Mouse (Mus musculus): ENCODE results near the gene Arl6.

Arl6 gene

DNA sequence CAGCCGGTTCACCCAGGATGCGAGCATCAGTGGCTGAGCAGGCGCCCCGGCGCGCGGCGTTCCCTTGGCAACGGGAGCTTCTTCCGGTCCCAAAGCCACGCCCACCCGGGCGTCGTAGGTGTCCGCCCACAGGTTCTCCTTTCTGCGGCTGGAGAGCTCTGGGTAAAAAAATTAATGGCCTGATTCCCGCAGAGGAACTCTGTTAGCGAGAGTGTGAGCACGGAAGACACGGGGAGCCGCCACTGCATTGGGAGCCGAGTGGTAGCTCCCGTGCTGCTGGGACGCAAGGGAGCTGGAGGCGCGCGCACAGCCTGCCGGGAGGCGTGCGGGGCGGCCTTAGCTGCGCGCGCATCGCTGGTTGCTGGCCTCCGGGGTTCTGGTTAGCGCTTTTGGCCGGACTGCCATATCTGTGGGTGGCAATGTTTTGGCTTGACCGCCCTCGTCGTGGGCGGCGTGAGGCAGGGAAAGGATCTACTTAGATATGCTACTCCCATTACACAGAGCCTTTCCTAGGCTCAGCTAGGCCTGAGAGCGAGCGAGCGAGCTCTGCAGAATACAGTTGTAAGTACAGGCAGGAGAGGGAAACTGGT, at the start of gene Arl6:
TSS of gene Arl6 (minus strand) at position 290 of the 590 bp plus-strand sequence.
- ATAC-seq (ENCODE audit: low TSS enrichment), result peak; percentile 97

DNA sequence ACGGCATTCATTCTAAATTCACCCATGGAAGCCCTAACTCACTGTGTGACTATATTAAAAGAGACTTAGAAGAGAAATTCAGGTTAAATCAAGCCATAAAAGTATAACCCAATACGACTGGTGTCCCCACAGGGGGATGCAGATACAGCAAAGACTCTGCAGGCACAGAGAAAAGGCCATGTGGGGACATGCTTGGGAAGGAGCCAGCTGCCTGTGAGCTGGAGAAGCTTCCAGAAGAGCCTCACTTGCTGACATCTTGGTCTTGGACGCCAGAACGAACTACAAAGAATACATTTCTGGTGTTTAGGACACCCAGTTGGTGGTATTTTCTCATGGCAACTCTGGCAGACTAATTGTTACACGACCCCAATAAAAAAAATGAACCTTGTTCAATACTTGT, 45.9 kb upstream of the Arl6 start:
- 0 out of 2 replicates have a peak, but pooled peaks have one; percentile 4 for ATAC-seq (ENCODE audit: low TSS enrichment)

DNA sequence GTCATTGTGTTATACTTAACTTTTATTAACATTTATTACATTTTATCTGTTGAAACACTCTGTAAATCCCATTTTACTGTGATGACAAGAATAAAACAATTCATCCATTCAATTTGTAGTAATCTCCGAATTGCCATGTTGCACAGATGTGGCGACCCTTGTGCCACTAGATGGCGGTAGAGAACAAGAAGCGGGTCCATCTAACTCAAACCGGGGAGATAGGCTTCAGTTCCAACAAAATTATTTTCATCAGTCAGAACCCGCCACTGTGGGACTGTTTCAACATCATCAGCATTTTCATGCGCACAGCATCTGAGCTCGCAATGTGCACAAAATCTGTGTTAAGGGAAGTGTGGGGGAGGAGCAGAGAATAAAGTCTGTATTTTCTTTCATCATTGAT, 44.2 kb upstream of the Arl6 start:
- ATAC-seq (ENCODE audit: low TSS enrichment), result peak; percentile 73

DNA sequence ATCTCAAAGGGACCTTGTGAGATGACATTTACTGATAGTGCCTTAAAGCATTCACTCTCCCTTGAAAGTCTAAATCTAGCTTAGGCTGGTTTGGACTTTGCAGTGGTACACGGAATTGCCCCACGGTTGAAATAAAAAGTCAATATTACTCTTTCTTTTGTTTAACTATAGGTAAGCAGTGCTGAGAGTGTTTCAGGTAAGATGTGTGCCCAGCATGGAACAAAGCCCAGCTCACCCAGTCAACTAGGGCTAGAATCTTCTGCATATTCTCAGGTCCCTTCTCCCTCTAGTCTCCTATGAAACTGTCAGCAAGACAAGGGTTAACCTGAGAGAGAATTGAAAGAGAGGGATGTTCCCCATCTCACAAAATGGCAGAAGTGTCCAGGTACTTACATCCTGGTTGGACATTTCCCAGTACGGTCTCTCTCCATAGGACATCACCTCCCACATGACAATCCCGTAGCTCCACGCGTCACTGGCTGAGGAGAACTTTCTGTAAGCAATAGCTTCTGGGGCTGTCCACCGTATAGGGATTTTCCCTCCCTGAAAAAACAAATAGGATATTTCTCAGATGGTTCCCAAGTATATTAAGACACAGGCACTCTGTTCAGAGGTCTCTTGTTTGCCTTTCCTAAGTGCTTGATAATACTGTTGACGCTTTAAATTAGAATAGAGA, 43.2 kb upstream of the Arl6 start:
- ATAC-seq (ENCODE audit: low TSS enrichment), result no peak

DNA sequence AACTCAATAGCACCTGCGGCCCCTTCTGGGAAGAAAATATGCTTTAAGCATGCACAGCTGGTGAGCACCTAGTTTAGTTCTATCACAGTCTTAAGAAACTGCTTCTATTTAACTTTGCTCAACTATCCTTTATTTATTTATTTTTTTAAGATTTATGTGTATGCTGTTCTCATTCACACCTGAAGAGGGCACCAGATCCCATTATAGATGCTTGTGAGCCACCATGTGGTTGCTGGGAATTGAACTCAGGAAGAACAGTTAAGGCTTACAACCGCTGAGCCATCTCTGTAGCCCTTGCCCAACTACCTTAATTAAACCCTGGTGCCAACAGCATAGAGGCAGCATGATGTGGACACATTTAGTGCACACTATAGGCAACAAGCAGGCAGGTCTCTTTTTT, 27.7 kb upstream of the Arl6 start:
- ATAC-seq (ENCODE audit: low TSS enrichment), result no peak

DNA sequence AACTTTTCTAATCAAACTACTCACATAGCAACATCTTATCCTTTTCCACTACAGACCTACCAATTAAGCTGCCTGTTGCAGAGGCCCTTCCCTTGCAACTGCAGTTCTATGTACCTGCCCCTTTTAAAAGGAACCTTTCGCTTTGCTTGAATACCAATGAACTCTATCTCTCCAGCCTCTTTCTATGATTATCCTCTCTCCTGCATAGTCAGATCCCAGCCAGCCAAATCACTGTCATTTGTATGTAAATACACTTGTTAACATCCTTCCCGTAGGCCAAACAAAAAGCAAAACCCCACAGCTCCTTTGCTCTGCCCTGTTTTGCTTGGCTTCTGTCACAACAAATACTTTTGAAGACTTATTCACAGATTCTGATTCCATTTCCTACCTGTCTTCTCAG, 4.6 kb upstream of the Arl6 start:
- ATAC-seq (ENCODE audit: low TSS enrichment), result no peak

DNA sequence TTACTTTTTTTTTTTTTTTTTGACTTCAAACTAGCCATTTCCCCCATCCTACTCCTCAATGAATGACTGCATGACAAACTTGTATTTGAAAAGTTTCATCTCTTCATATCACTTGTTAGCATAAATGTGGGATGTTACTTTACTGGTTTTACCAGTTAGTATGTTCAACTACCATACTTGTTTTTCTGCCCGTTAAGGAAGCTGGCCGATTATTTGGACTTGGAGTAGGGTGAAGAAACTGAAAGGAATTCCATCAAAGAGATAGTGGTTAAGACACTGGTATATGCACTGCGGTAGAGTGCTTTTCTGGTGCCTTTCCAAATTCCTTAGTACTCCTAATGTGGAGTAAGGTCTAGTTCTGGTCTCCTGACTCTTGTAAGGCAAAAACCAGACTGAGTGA, 794 bp upstream of the Arl6 start:
- ATAC-seq (ENCODE audit: low TSS enrichment), result no peak

DNA sequence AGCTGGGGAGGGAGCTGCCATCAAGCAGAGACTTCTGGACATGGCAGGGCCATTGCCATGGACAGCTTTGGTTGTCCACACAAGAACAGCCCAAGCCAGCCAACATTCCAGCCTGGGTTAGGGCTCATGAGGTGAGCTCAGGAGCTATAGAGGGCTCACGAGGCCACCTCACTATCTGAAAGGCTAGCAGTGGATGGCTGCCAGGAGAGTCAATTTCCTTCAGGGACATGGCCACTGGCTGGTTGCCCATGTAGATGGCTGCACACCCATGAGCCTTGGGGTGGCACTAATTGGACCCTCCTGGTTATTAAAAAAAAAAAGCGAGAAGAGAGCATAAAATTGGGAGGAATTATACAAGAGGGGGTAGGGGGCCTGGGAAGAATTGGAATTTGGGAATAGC, 4.6 kb downstream of the Arl6 start:
- no peak for ATAC-seq (ENCODE audit: low TSS enrichment)

DNA sequence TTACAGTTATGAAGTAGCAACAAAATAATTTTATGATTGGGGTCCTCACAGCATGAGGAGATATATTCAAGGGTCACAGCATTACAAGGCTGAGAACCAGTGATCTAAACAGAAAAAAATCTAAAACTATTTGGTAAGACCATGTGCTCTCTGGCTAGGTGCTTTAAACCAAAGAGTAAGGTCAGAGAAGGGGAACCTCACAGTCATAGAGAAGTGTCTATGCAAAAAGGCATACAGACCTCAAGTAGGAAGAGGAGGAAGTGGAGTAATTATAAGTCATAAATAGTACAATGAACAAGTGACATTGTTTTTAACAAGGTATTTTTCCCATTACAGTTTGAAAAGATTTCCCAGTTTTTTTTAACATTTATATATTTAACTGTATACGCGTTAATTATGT, 17.6 kb downstream of the Arl6 start:
- ATAC-seq (ENCODE audit: low TSS enrichment), result no peak

DNA sequence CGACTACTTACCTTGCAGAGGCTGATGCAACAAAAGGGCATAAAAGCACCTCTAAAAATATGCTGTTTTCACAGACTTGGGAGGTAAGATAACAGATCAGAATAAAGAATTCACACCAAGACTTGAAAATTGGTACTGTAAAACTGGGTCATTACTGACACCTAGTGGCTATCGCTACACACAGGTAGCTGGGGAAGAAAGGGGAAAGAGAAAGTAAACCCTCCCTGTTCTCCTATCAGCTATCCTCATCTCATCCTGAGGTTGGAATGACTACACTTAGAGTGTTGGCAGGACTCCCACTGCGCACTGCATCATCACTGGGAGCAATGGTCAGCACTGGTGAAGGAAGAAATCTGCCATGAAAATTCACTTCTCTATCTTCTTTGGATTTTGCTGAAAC, 22.0 kb downstream of the Arl6 start:
- peak; percentile 96 for ATAC-seq (ENCODE audit: low TSS enrichment)

DNA sequence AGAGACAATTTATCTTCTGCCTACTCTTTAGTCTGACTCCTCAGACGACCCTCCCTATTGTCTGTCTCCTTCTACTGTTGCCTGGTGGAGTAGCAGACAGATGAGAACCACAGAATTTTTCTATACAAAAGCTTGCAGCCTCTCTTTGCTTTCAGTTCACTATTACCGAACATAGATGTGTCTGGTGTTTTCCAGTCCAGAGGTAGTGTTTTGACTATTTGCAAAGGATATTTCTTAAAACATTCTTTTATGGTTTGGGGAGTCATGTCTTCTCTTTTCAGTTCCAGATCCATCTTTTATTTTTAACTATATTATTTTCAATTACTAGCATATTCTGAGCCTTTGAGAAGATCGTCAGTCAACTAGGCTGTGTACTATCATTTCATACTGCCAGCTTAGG, 23.5 kb downstream of the Arl6 start:
- ATAC-seq (ENCODE audit: low TSS enrichment), result no peak

DNA sequence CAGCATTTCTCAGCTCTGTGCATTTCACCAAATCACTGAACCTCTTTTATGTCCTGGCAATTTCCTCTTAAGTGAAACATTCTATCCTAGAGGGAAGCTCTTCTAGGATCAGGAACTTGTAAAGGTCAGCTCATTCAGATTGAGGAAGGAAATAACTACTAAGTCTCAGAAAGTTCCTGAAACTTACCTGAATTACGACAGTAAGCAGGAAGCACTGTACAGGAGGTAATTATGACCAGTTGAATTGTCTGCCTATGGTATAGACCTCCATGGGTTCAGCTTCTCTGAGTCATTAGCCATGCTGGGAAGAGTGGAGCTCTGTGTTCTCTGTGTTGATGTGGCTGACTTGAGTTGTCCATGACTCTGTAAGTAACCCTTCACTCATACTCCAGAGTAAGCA, 28.4 kb downstream of the Arl6 start:
- no peak for ATAC-seq (ENCODE audit: low TSS enrichment)

DNA sequence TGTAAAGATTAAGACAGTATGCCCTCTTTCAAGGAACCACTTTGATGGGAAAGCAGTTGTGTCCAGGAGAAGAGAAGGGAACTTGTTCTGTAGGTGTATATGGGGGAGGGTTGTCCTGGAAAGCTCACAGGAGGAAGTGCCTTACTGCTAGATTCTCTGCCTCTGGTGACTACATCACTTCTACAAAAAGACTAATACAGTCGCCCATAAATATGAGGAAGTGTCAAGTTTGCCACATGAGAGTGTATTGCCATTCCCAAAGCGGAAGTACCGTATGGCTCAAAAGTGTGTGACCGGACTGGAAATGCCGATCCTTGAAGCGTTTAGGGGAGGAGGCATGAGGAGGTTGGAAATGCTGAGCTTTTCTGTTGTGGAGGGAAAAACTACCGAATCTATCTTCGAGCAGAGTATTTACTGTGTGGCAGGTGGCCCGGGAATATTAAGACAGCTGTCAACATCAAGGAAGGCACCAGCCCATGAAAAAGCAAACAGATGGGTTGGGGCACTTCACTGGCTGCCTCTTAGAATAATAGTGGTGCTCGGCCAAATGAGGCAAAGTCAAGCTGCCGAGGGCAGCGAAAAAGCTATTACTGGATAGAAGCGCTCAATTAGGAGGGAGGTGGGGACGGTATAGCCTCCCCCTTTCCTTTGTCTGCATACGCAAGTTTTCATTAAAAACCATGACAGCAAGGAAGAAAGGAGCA, 35.0 kb downstream of the Arl6 start:
- no peak for ATAC-seq (ENCODE audit: low TSS enrichment)

DNA sequence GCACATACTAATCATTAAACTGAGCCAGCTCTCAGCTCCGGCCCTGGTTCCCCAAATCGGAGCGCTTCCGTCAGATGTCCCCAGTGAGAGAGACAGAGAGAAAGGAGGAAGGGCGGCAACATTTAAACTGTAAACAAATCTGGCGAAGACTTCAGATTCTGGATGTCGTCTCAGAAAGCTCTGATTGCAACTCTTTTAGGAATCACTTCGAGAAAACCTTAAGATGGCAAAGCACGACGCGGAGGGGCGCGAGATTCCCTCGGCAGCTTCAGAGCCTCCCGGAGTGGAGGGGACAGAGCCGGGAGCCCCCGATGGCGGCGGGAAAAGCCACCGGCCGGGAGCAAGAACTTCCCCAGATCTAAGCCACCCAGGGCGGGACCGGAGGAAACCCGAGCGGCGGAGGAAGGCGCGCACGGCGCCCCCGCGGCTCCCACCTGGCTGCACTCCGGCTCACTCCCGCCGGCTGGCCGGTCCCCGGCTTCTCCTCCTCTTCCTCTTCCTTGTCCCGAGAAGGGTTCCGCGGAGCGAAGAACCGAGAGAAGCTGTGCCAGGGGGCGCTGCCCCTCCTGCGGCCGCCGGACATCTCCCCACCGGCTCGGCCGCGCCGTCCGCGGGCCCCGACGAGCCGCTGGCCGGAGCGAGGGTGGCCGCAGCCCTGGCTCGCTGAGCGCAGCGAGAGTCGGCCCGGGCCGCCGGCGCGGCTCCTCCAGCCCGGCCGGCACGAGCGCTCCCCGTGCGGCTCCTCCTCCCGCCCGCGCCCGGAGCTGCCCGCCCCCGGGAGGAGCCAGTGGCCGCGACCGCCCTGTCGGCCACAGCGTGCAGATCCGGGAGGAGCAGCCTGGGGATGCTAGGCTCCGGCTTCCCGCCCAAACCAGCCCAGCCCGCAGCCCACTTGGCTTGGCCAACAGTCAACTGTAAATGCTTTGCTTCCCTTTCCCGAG, 38.6 kb downstream of the Arl6 start, which contains the start of gene Crybg3:
TSS of gene Crybg3 (minus strand) at position 669 of the 941 bp plus-strand sequence.
- ATAC-seq (ENCODE audit: low TSS enrichment), result peak; percentile 84

DNA sequence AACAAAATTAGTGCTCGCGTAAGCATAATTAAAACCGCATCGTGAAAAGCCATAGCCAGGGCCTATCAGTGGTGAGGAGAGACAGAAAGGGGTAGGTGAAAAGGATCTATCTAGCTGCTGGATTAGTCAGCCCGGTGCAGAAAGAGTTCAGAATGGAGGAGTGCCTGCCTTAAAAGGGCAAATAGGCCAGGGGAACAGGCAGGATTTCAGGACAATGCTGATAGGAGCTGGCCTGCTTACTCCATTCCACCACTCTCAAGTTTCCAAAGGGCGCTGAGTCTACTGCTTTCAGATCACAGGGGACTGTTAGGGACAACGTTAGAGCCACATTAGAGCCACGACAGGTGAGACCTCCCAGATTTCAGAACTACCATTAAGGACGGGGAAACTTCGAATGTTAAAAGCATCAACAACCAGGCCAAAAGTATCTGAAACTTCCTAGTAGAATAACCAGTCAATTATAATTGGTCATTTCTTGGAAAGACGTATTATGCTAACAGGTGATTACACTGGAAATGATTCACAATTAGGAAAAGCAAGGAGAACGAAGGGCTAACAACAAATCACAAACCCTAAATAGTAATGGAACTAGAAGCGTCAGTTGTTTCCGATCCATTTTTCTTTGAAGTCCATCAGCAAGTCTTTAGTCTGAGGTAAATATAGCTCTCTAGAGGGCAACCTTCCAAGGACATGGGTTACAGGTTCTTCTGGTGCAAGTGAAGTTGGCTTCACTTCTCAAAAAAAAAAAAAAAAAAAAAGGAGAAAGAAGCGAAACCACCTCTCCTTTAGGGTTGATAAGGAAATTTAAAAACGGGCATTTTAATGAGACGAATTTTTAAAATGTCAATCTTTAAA, 39.6 kb downstream of the Arl6 start:
- ATAC-seq (ENCODE audit: low TSS enrichment), result no peak

DNA sequence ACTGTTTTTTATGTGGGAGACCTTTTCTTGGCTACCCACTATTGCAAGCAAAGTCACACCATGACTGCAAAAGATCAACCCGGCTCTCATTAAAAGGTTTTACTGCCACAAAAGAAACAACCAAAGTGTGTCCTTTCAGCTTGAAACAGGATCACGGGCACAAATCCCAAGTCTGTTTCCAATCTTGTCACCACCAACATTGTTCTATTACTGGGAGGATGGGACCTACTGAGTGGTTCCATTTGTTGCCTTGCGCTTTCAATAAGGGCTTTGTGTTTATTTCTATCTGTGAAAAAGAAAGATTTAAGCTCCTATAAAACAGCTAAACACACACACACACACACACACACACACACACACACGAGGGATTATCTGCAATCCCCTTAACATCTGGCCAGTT, 40.2 kb downstream of the Arl6 start:
- ATAC-seq (ENCODE audit: low TSS enrichment), result no peak

DNA sequence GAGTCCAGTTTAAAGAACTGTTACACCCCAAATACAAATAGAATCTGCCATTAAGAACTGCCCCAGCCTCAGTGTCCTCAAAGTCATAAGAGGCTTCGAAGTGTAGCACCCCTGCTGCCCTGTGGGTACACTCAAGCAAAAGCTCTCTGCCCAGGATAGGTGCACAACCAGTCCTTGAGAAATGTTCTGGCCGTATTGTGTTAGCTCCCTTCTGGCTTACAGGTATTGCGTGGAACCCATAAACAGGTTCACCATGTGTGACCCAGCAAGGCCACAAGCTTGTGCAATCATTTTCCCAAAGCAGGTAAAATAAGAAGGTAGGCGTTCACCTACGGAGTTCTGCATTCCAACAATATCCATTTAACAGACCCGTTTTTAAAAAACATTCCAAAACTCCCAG, 41.9 kb downstream of the Arl6 start:
- no peak for ATAC-seq (ENCODE audit: low TSS enrichment)

DNA sequence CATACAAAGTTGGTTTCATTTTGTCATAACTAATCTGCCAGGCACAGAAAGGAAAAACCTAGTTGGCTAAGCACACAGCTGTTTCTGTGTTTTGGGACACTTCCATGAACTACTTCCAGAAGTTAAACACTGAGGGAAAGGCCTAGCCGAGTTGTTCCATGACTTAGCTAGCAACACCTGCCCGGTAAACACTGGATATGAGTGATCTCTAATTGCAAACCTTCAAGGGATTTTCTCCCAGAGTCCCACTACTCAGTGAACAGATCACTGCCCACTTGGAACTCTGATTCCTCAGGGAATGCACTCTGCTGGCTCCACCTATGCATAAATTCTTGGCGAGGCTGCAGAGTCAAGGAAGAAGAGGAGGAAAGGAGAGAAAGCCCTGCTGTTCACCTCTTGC, 44.5 kb downstream of the Arl6 start:
- no peak for ATAC-seq (ENCODE audit: low TSS enrichment)

DNA sequence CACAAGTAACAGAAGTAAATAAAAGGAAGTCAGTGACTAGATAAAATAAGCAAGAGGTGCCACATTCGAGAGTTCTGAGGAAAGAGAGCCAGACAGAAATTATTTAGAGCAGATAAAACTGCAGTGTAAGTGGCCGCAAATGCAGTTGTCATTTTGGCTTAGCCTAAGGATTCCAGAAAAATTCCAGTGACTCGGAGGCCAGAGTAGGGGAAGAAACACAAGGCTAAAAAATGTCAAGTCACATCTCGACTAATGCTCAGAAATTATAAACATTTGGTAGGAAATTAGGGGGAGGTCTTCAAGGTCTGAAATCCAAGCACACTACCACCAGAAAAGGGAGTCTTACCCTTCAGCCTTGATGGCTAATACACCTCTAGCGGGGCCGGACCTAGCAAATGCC, 48.4 kb downstream of the Arl6 start:
- no peak for ATAC-seq (ENCODE audit: low TSS enrichment)

DNA sequence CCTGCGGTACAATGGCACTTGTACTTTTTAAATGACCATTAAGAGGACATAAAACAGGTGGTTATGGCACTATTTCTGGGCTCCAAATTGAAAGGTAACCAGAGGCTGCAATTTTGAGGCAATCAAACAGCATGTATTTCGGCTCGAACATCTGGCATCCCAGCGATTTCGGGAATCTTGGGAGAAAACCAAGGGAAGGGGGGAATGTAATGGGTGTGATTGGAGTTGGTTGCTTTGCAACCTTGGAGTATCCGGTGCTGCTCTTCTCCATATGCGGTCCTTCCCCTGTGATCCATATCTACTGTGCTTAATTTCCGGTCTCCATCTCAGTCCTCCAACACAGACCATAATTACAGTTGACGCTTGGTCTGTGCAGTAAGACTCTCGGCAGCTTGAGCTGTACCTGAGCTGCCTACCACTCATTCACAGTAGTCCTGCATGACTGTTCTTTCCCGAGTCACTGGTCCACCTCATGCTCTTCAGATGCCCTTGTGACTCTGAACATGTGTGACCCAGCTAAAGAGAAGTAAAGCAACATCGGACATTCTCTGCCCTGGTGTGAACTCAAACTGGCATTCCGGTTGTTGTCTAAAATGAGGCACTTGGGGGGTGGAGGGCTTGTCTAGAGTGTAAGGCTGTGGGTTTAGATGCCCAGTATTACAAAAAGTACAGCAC, 50.7 kb downstream of the Arl6 start:
- ATAC-seq (ENCODE audit: low TSS enrichment), result no peak

DNA sequence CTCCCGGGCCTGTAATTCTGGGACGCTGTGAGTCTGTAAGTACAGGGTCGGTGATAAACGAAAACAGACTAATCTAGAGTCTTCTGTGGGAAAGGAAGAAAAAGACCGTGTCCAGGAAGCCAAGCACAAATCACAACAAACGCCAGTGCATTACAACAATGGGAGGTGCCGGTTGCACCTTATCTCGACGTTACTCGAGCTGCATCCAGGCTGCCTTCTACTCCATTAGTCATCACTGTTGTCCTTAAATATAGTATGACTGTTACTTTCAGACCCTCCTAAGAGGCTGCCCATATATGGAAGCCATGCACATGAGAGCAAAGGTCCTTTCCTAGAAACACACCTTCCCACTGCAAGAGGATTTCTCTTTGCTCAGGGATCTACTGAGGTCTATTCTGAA, 51.4 kb downstream of the Arl6 start:
- ATAC-seq (ENCODE audit: low TSS enrichment), result no peak
